Mouse (Mus musculus) liver, adult 2 months (tissue): ENCODE data around the gene Hipk2. TPM values are rescaled to one million over a fixed set of nuclear protein-coding genes. Genes with fewer than 3 reads are reported as not detected.

Source experiments
- DNase-seq: peaks from one replicate; pipeline ENCODE4 v3.0.0-alpha.2; 2011; ENCODE audit warnings: low read depth, low spot score; ENCODE audit errors: extremely low read depth
- H3K27ac ChIP-seq: fragments of 200-500 bp; replicated peaks from 2 replicates; pipeline ENCODE4 v1.5.1; 2012; ENCODE audit warnings: low read depth, mild to moderate bottlenecking, control low read depth, inconsistent platforms, low read length; ENCODE audit not compliant: insufficient read depth
- H3K27me3 ChIP-seq: fragments of 200-500 bp; 2 replicates; pipeline ENCODE4 v1.6.1; 2012; ENCODE audit warnings: mild to moderate bottlenecking, moderate library complexity, low read length, inconsistent platforms; ENCODE audit not compliant: control insufficient read depth, insufficient read depth
- H3K36me3 ChIP-seq: fragments of 200-500 bp; 2 replicates; pipeline ENCODE4 v1.6.1; 2012; ENCODE audit warnings: low read length, inconsistent platforms; ENCODE audit not compliant: control insufficient read depth, insufficient read depth
- H3K4me1 ChIP-seq: fragments of 200-500 bp; 2 replicates; pipeline ENCODE4 v1.6.1; 2011; ENCODE audit warnings: low read length; ENCODE audit not compliant: control insufficient read depth, insufficient read depth
- H3K4me3 ChIP-seq: fragments of 200-500 bp; 2 replicates; pipeline ENCODE4 v1.5.1; 2011; ENCODE audit warnings: low read depth, mild to moderate bottlenecking, control low read depth, low read length, moderate library complexity; ENCODE audit not compliant: insufficient read depth
- H3K79me2 ChIP-seq: fragments of 200-500 bp; 2 replicates; pipeline ENCODE4 v1.6.1; 2012; ENCODE audit warnings: inconsistent platforms, mild to moderate bottlenecking, low read length, moderate library complexity; ENCODE audit not compliant: control insufficient read depth, insufficient read depth
- H3K9ac ChIP-seq: fragments of 200-500 bp; 2 replicates; pipeline ENCODE4 v1.6.1; 2012; ENCODE audit warnings: low read depth, mild to moderate bottlenecking, control low read depth, inconsistent platforms, low read length
- CTCF ChIP-seq: fragments of 200-500 bp; IDR thresholded peaks from 2 replicates; pipeline ENCODE4 v1.5.1; 2011; ENCODE audit warnings: low read depth, low read length, control low read depth
- POLR2A ChIP-seq: fragments of 200-500 bp; IDR thresholded peaks from 2 replicates; pipeline ENCODE4 v1.6.1; 2011; ENCODE audit warnings: low read length, control low read depth; ENCODE audit not compliant: insufficient read depth; ENCODE audit errors: extremely low read depth
- WGBS: fragments of 180-500 bp; shearing (Covaris S2); methylation state at CpG from one replicate; pipeline ENCODE4 v1.1.7; 2018; 5-methylcytosine and 5-hydroxymethylcytosine counted together
- polyA plus RNA-seq: library from polyadenylated mRNA; depleted of rRNA; stranded (reverse); fragments of >200 nt; gene quantifications from 2 replicates; pipeline ENCODE4 v1.2.3, GENCODE M21; 2012
- total RNA-seq: library from RNA; depleted of rRNA; stranded (reverse); fragments of >200 nt; gene quantifications from 2 replicates; pipeline ENCODE4 v1.2.3, GENCODE M21; 2014

Hipk2 gene
- total and polyA plus RNA-seq, 2 experiments = 8.5 to 22.2 TPM

DNA sequence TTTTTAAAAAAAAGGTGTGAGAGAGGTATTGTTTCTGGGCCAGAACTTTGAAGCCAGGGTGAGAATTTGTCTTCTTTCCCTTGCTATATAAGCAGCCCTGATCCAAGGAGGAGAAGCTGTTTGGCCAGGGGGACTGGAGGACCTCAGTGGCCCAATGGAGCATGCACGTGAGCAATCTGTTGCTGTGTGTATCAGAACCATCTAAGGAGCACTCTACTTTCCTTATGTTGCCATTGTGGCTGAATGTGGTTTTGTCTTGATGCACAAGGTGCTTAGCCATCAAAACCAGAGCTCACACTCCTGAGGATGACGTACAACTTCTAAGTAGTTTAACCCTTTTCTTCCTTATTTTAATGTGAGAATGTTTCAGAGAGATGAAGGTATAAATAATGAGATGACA is 41.2 kb downstream of the Hipk2 start:
- no peaks in the 10 kb centered on the region for H3K27me3 ChIP-seq
- no peak for TF ChIP-seq POLR2A
- TF ChIP-seq CTCF = no peak
- no peak overlapping the region for H3K27ac ChIP-seq
- WGBS = 92% methylated on average over 2 of the region's 2 CpGs
- H3K4me3 ChIP-seq = no peak overlapping the region
- H3K9ac ChIP-seq = no peak overlapping the region
- peaks cover 30% of the 10 kb centered on the region; the same call in 1 of the 2 replicates for H3K79me2 ChIP-seq
- no peaks in the 10 kb centered on the region for H3K36me3 ChIP-seq
- DNase-seq = no peak
- H3K4me1 ChIP-seq = 0 out of 2 replicates have a peak, but pooled peaks cover 3% of the 10 kb centered on the region

DNA sequence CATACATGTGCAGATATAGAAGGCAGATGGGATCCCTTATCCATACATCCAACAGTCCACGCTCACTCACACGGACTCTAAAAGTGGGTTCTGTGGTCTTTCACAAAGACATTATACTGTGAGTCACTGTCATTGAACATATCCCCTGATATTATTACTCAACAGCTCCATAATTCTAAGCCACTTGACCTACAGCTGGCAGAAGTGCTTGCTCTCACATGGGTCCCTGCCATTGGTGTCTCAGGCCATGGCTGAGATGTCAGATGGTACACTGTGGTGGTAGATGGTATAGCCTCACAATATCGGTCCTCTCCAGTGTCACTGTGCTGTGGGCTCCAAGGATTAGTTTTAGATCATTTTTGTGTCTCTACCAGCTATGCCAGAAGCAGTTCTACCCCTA is 42.2 kb downstream of the Hipk2 start:
- H3K9ac ChIP-seq = no peak overlapping the region
- no peak for TF ChIP-seq POLR2A
- TF ChIP-seq CTCF = no peak
- H3K4me1 ChIP-seq = peaks cover 5% of the 10 kb centered on the region
- H3K36me3 ChIP-seq = no peaks in the 10 kb centered on the region
- H3K27me3 ChIP-seq = no peaks in the 10 kb centered on the region
- no peak overlapping the region for H3K27ac ChIP-seq
- DNase-seq = no peak
- H3K79me2 ChIP-seq = peaks cover 31% of the 10 kb centered on the region; the same call in 1 of the 2 replicates
- H3K4me3 ChIP-seq = no peak overlapping the region
- WGBS = 98% methylated on average over 3 of the region's 3 CpGs

- no peak for TF ChIP-seq CTCF
- no peak for TF ChIP-seq POLR2A
- Histone ChIP-seq H3K36me3 (no peaks in the 10 kb centered on the region), H3K4me1 (peaks cover 25% of the 10 kb centered on the region), H3K27me3 (no peaks in the 10 kb centered on the region), H3K4me3 (no peak overlapping the region), H3K27ac (no peak overlapping the region), H3K9ac (no peak overlapping the region), H3K79me2 (peaks cover 32% of the 10 kb centered on the region; the same call in 1 of the 2 replicates)
- WGBS = 87% methylated on average over 3 of the region's 3 CpGs
- no peak for DNase-seq
These were observed 46.5 kb downstream of the Hipk2 start for GRCm38 (mm10) chr6:38829452-38829851.

- Histone ChIP-seq H3K36me3 (no peaks in the 10 kb centered on the region), H3K4me1 (peaks cover 32% of the 10 kb centered on the region), H3K9ac (peak overlapping the region; percentile 41), H3K79me2 (peaks cover 26% of the 10 kb centered on the region; the same call in 1 of the 2 replicates), H3K27me3 (no peaks in the 10 kb centered on the region), H3K4me3 (peak overlapping the region; percentile 25; the same call in 1 of the 2 replicates), H3K27ac (peak overlapping the region; percentile 68)
- TF ChIP-seq CTCF = no peak
- TF ChIP-seq POLR2A = no peak
- DNase-seq = no peak
- 64% methylated on average over 2 of the region's 2 CpGs for WGBS
These were observed 47.8 kb downstream of the Hipk2 start for GRCm38 (mm10) chr6:38828211-38828610.

- peak; percentile 37; the same call in 1 of the 2 replicates for TF ChIP-seq CTCF
- no peak for TF ChIP-seq POLR2A
- H3K27ac ChIP-seq = peak overlapping the region; percentile 68
- peak overlapping the region; percentile 41 for H3K9ac ChIP-seq
- peak; percentile 91 for DNase-seq
- peaks cover 28% of the 10 kb centered on the region; the same call in 1 of the 2 replicates for H3K79me2 ChIP-seq
- no peaks in the 10 kb centered on the region for H3K36me3 ChIP-seq
- WGBS = 21% methylated on average over 5 of the region's 5 CpGs
- H3K4me1 ChIP-seq = peaks cover 35% of the 10 kb centered on the region
- H3K27me3 ChIP-seq = no peaks in the 10 kb centered on the region
- peak overlapping the region; percentile 25; the same call in 1 of the 2 replicates for H3K4me3 ChIP-seq
These were observed 48.5 kb downstream of the Hipk2 start for GRCm38 (mm10) chr6:38827435-38827834.

DNA sequence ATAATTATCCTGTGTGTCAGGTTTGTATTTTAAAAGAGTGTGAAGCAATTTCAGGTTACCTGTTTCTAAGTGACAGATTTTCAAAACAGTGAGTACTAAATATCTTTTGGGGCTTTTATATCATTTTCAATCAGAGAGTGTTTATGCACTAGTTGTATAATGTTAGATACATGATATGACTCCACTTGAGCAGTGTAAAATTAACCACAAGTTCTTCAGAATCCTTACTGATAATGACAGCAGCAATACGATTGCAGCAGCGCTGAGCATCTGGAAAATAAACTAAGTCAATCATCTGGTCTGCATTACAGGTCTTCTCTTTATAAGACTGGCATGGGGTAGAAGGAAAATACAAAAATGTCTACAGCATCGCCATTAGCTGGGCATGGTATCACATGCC is 49.1 kb downstream of the Hipk2 start:
- peaks cover 30% of the 10 kb centered on the region; the same call in 1 of the 2 replicates for H3K79me2 ChIP-seq
- TF ChIP-seq CTCF (no peak), POLR2A (no peak)
- DNase-seq = no peak
- H3K9ac ChIP-seq = no peak overlapping the region
- H3K4me3 ChIP-seq = no peak overlapping the region
- 86% methylated on average over 3 of the region's 3 CpGs for WGBS
- peak overlapping the region; percentile 43; the same call in 1 of the 2 replicates for H3K27ac ChIP-seq
- H3K4me1 ChIP-seq = peaks cover 36% of the 10 kb centered on the region
- H3K36me3 ChIP-seq = no peaks in the 10 kb centered on the region
- H3K27me3 ChIP-seq = no peaks in the 10 kb centered on the region
